Mouse (Mus musculus): ENCODE data around the gene 4933427D14Rik. TPM values are rescaled to one million over a fixed set of nuclear protein-coding genes. Genes with fewer than 3 reads are reported as not detected.

Gene 4933427D14Rik
- polyA plus RNA-seq, 1 experiment from 2014 or later: 6.9 TPM

DNA sequence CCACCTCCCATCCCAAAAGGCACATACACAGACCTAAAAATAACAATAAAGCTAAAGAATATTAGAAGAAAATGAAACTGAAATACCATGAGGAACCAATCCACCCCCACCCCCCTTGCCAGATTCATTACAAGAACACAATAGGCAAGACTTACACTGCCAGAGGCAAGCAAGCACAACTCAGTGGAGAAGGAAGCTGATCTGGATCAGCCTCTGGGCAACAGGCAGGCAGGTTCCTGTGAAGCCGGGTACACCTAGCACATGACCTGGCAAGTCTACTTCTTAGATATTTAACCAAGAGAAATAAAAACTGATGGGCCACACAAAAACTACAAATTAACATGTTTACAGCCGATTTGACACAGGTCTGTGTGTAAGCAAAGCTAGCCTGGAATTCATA, 44.1 kb downstream of the 4933427D14Rik start:
- Histone ChIP-seq H3K9ac (ENCODE audit: low read depth, low read length) (no peak overlapping the region), H3K36me3 (ENCODE audit: control insufficient read depth, insufficient read depth, low read length) (peaks cover 10% of the 10 kb centered on the region; the same call in 1 of the 2 replicates), H3K9me3 (ENCODE audit: control insufficient read depth, low read length) (no peaks in the 10 kb centered on the region), H3K27me3 (replicated peaks; ENCODE audit: control insufficient read depth, insufficient read depth, low read length) (no peaks in the 10 kb centered on the region), H3K4me3 (ENCODE audit: low read depth, low read length) (no peak overlapping the region), H3K27ac (ENCODE audit: low read depth, low read length) (no peak overlapping the region), H3K4me2 (no peak overlapping the region), H3K4me1 (replicated peaks; ENCODE audit: control insufficient read depth, insufficient read depth, low read length) (no peaks in the 10 kb centered on the region)
- DNase-seq (ENCODE audit: low spot score): no peak
- no peak for ATAC-seq (replicated peaks; ENCODE audit: low FRiP score)
- 81% methylated on average over 2 of the region's 2 CpGs for WGBS

DNA sequence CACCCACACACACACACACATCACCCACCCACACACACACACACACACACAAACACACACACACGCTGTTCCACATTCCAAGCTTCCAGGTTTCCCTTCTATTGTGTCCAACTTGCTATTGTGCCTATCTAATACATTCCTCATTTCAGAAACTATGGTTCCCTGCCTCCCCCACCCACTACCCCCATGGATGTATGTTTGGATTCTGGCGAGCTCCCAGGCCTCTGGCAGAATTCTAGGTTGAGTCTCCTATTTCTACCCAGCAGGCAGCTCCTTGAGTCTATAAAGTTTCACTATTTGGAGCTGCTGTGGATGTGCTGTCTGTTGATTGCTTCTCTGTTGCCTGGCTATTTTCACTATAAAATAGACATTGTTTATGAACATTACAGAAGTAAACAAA, 50.6 kb downstream of the 4933427D14Rik start:
- ATAC-seq (replicated peaks; ENCODE audit: low FRiP score) (no peak), DNase-seq (ENCODE audit: low spot score) (no peak)
- Histone ChIP-seq H3K9me3 (ENCODE audit: control insufficient read depth, low read length) (no peaks in the 10 kb centered on the region), H3K27me3 (replicated peaks; ENCODE audit: control insufficient read depth, insufficient read depth, low read length) (no peaks in the 10 kb centered on the region), H3K9ac (ENCODE audit: low read depth, low read length) (no peak overlapping the region), H3K27ac (ENCODE audit: low read depth, low read length) (no peak overlapping the region), H3K4me3 (ENCODE audit: low read depth, low read length) (no peak overlapping the region), H3K36me3 (ENCODE audit: control insufficient read depth, insufficient read depth, low read length) (peaks cover 4% of the 10 kb centered on the region; the same call in 1 of the 2 replicates), H3K4me1 (replicated peaks; ENCODE audit: control insufficient read depth, insufficient read depth, low read length) (no peaks in the 10 kb centered on the region), H3K4me2 (no peak overlapping the region)
- 71% methylated on average over 2 of the region's 2 CpGs for WGBS

DNA sequence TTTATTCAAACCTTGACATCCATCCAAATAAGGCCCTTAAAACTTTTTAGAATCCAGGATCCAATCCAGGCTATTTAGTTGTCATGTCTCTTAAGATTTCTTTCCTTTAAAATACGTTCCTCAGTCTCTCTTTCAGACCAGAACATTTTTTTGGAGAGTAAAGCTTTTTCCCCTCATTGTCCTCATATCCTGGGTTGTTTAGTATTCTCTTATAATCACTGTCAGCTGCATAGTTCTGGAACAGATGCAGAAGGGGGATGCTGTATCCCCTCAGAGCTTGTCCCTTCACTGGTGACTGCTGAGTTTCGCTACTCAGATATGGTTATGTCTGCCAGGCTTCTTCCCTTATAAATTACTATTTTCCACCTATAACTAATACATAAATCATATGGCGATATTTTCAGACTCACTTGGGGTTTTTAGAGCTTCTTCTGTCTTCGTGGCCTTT, 51.3 kb downstream of the 4933427D14Rik start:
- ATAC-seq (replicated peaks; ENCODE audit: low FRiP score): no peak
- WGBS: 87% methylated on average over 4 of the region's 4 CpGs

DNA sequence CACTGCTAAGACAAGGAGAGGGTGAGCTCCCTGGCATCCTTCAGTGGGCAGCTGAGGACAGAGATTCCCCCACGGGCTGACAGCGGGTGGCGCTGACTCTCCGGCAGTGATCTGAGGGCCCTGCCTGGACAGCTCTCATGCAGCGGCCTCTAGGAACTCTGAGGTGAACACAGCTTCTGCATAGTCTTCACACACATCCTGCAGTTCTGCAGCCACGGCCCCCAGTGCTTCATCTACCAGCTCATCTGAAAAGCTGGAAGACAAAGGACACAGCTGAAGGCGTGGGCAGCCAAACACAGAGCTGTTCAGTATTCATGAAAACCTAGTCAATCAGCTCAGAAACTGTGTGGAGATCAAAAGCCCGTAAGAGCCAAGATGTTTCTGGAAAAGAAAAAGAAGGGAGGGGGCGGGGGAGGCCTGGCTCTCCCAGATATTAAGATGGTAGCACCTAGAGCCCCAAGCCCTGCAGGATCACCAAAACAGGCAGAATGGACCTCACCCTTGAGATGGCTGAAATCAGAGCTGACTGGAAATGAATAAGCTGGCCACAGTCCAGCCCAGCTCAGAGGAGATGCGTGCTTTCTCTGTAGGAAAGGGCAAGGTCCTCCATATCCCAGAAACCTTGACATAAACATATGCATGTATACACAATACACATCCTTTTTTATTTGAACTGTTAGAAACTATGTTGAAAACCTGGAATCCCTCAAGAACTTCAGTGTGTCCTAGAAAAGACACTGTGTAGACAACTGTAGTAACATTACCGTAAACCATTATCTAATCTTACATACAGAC, 51.9 kb downstream of the 4933427D14Rik start:
- DNase-seq (ENCODE audit: low spot score) (no peak), ATAC-seq (replicated peaks; ENCODE audit: low FRiP score) (no peak)
- Histone ChIP-seq H3K9ac (ENCODE audit: low read depth, low read length) (no peak overlapping the region), H3K4me2 (no peak overlapping the region), H3K27ac (ENCODE audit: low read depth, low read length) (no peak overlapping the region), H3K9me3 (ENCODE audit: control insufficient read depth, low read length) (no peaks in the 10 kb centered on the region), H3K36me3 (ENCODE audit: control insufficient read depth, insufficient read depth, low read length) (peaks cover 2% of the 10 kb centered on the region; the same call in 1 of the 2 replicates), H3K4me3 (ENCODE audit: low read depth, low read length) (no peak overlapping the region), H3K4me1 (replicated peaks; ENCODE audit: control insufficient read depth, insufficient read depth, low read length) (no peaks in the 10 kb centered on the region), H3K27me3 (replicated peaks; ENCODE audit: control insufficient read depth, insufficient read depth, low read length) (no peaks in the 10 kb centered on the region)
- 83% methylated on average over 11 of the region's 11 CpGs for WGBS

More for the DNA sequence above, 51.3 kb downstream of the 4933427D14Rik start:
- Histone ChIP-seq H3K4me1 (replicated peaks; ENCODE audit: control insufficient read depth, insufficient read depth, low read length) (no peaks in the 10 kb centered on the region), H3K4me2 (no peak overlapping the region), H3K9me3 (ENCODE audit: control insufficient read depth, low read length) (no peaks in the 10 kb centered on the region), H3K4me3 (ENCODE audit: low read depth, low read length) (no peak overlapping the region), H3K9ac (ENCODE audit: low read depth, low read length) (no peak overlapping the region), H3K27ac (ENCODE audit: low read depth, low read length) (no peak overlapping the region), H3K27me3 (replicated peaks; ENCODE audit: control insufficient read depth, insufficient read depth, low read length) (no peaks in the 10 kb centered on the region), H3K36me3 (ENCODE audit: control insufficient read depth, insufficient read depth, low read length) (peaks cover 2% of the 10 kb centered on the region; the same call in 1 of the 2 replicates)
- no peak for DNase-seq (ENCODE audit: low spot score)

DNA sequence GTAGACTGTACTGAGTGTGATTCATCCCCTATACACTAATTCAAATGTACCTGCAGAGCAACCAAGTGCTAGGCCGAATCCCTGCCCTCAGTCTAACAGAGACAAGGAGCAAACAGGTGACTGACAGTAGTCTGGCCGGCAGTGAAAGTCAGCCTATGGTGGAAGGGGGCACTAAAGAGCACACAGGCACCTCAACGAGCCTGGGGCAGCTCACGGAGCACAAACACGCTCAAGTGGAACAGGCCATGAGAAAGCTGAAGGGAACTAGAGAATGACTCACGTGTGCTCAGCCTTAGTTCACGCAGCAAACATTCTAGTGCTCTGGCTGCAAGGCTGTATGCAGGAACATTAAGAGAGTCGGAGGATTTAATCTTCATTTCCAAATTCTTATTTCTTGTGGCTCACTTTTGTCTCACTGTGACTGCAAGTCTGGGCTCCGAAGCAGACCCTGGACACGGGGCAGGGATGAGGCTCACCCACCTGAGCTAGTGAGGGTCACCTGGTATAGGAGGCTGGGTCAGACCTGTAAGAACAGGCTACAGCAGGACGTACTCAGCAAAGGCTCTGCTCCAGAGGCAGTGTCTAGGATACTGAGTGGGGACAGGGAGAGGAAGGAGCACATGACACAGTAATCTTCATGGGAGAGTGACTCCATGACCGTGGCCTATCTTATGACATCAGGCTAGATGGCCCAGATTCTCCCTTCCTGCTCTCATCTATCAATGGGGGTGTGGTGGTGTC, 54.0 kb downstream of the 4933427D14Rik start:
- ATAC-seq (replicated peaks; ENCODE audit: low FRiP score) (no peak), DNase-seq (ENCODE audit: low spot score) (no peak)
- Histone ChIP-seq H3K27me3 (replicated peaks; ENCODE audit: control insufficient read depth, insufficient read depth, low read length) (no peaks in the 10 kb centered on the region), H3K36me3 (ENCODE audit: control insufficient read depth, insufficient read depth, low read length) (no peaks in the 10 kb centered on the region; the same call in 1 of the 2 replicates), H3K9ac (ENCODE audit: low read depth, low read length) (no peak overlapping the region), H3K4me1 (replicated peaks; ENCODE audit: control insufficient read depth, insufficient read depth, low read length) (no peaks in the 10 kb centered on the region), H3K27ac (ENCODE audit: low read depth, low read length) (no peak overlapping the region), H3K9me3 (ENCODE audit: control insufficient read depth, low read length) (no peaks in the 10 kb centered on the region), H3K4me2 (no peak overlapping the region), H3K4me3 (ENCODE audit: low read depth, low read length) (no peak overlapping the region)
- WGBS: 81% methylated on average over 12 of the region's 12 CpGs

DNA sequence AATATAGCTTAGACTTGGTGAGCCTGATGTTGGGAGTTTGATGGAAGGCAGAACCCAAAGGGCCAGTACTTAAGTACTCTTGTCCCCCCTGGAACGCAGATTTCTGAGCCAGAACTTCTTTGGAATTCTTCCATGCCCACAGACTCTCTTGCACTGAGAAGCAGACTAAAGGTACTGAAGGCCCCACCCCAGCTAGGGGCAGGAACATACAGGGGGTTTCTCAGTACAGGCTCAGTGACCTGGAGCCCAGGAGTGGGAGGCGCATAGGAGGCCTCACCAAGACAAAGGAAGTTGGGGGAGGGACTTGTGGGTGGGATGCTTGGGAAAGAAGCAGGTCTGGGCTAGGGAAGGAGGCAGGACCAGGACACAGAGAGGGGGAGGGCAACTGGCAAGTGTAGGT, 56.1 kb downstream of the 4933427D14Rik start:
- Histone ChIP-seq H3K4me2 (no peak overlapping the region), H3K9ac (ENCODE audit: low read depth, low read length) (no peak overlapping the region), H3K4me1 (replicated peaks; ENCODE audit: control insufficient read depth, insufficient read depth, low read length) (no peaks in the 10 kb centered on the region), H3K4me3 (ENCODE audit: low read depth, low read length) (no peak overlapping the region), H3K36me3 (ENCODE audit: control insufficient read depth, insufficient read depth, low read length) (no peaks in the 10 kb centered on the region; the same call in 1 of the 2 replicates), H3K9me3 (ENCODE audit: control insufficient read depth, low read length) (no peaks in the 10 kb centered on the region), H3K27ac (ENCODE audit: low read depth, low read length) (no peak overlapping the region), H3K27me3 (replicated peaks; ENCODE audit: control insufficient read depth, insufficient read depth, low read length) (no peaks in the 10 kb centered on the region)
- ATAC-seq (replicated peaks; ENCODE audit: low FRiP score) (no peak), DNase-seq (ENCODE audit: low spot score) (no peak)
- 62% methylated on average over 2 of the region's 2 CpGs for WGBS

DNA sequence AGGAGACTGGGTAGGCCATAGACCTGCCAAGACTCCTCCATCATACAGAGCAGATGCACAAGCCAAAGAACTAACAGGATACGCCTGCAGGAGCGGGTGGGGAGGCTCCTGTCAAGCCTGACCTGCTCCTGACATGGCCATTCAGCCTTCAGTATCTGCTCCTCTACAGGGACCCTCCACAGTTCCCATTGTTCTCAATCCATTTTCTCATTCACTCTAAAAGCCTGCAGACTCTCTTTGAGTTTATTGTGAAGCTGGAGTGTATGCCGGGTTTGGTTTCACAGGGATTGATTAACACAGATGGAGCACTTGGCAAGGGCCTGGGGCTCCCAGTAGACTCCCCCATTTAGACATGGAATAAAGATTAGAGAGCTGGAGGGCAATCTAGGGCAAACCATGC, 59.3 kb downstream of the 4933427D14Rik start:
- WGBS: 76% methylated on average over 3 of the region's 3 CpGs
- no peak for DNase-seq (ENCODE audit: low spot score)
- no peaks in the 10 kb centered on the region for H3K9me3 ChIP-seq (ENCODE audit: control insufficient read depth, low read length)
- H3K9ac ChIP-seq (ENCODE audit: low read depth, low read length): no peak overlapping the region
- H3K27me3 ChIP-seq (replicated peaks; ENCODE audit: control insufficient read depth, insufficient read depth, low read length): peaks cover 4% of the 10 kb centered on the region; the same call in 1 of the 2 replicates
- no peak overlapping the region for H3K27ac ChIP-seq (ENCODE audit: low read depth, low read length)
- no peak overlapping the region for H3K4me2 ChIP-seq
- no peaks in the 10 kb centered on the region for H3K4me1 ChIP-seq (replicated peaks; ENCODE audit: control insufficient read depth, insufficient read depth, low read length)
- ATAC-seq (replicated peaks; ENCODE audit: low FRiP score): no peak
- no peaks in the 10 kb centered on the region for H3K36me3 ChIP-seq (ENCODE audit: control insufficient read depth, insufficient read depth, low read length)
- H3K4me3 ChIP-seq (ENCODE audit: low read depth, low read length): no peak overlapping the region

DNA sequence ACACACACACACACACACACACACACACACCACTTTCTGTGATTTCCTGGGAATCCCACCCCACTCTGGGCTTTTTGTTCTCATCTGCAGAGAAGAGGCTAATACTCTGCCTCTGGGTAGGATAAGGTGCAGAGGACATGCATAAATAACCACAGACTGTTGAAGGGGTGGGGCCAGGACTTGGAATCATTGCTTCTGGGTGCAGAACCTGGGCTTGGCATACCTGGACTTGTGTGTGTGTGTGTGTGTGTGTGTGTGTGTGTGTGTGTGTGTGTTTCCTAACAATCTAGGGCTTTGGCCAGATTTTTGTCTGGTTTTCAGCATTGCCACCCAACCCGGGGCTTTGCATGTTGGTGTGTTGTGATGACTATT, 61.4 kb downstream of the 4933427D14Rik start:
- H3K4me3 ChIP-seq (ENCODE audit: low read depth, low read length): no peak overlapping the region
- H3K9ac ChIP-seq (ENCODE audit: low read depth, low read length): no peak overlapping the region
- ATAC-seq (replicated peaks; ENCODE audit: low FRiP score): no peak
- H3K36me3 ChIP-seq (ENCODE audit: control insufficient read depth, insufficient read depth, low read length): no peaks in the 10 kb centered on the region
- 88% methylated on average over 1 of the region's 1 CpGs for WGBS
- H3K9me3 ChIP-seq (ENCODE audit: control insufficient read depth, low read length): no peaks in the 10 kb centered on the region
- no peak overlapping the region for H3K4me2 ChIP-seq
- H3K27me3 ChIP-seq (replicated peaks; ENCODE audit: control insufficient read depth, insufficient read depth, low read length): peaks cover 4% of the 10 kb centered on the region; the same call in 1 of the 2 replicates
- no peaks in the 10 kb centered on the region for H3K4me1 ChIP-seq (replicated peaks; ENCODE audit: control insufficient read depth, insufficient read depth, low read length)
- no peak overlapping the region for H3K27ac ChIP-seq (ENCODE audit: low read depth, low read length)
- DNase-seq (ENCODE audit: low spot score): no peak
